Mouse (Mus musculus): ENCODE measurements around the gene Spo11. TPM values are rescaled to one million over a fixed set of nuclear protein-coding genes. Genes with fewer than 3 reads are reported as not detected.

Spo11 gene
- total RNA-seq, 2 experiments from 2014 or later: 0.41 to 0.73 TPM

DNA sequence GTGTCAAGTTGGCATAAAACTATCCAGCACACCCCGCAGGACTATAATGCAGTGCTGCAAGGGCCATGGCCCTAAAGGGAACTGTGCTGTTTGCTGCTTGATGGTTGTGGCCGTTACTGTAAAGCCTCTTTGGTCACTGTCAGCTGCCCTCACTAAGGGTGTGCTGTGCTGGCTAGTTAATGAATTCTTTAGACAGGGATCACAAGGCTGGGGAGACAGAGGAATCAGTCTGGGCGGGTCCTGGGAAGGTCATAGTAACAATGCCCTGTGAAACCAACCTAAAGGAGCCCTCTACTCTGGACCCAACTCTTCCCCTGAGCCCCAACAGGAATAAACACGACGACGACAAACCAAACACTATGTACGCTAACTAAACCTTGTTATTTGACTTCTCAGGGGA, 21.0 kb downstream of the Spo11 start:
- intact Hi-C loops (cut with DNase I): loop anchor here (2.0 kb wide), 1 partner anchor 82 kb away; no protein-coding TSS in a partner anchor
- DNase-seq (ENCODE audit: low spot score in 2 of 2): no peak

DNA sequence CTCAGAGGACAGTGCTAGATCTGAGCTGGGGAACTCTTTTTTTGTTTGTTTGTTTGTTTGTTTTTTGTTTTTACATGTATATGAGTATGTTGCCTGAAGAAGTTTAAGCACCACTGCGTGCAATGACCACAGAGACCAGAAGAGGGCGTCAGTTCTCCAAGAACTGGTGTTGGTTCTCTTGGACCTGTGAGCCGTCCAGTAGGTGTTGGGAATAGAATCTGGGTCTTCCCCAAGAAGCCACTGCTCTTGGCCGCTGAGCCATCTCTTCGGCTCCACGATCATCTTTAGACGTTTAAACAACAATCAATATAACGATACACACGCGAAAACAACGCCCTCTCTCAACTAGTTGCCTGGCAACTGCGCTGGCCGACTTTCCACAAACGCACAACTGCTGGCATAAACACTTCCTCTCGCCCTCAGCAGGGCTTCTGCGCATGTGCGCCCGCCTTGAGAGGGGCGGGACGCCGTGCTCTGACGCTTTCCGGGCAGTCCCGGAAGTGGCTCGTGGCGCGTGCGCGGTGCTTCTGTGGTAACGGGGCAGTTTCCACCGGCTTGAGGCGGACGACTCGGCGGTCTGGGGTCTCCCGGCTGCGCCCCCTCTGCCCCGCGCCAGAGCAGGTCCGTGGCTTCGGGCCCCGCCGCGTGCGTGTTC, 22.3 kb downstream of the Spo11 start, which contains the start of gene Rae1:
TSS of gene Rae1 (plus strand) at position 488 of the 655 bp plus-strand sequence.
- intact Hi-C loops (cut with DNase I): loop anchor here (1.0 to 2.0 kb wide), 3 partner anchors 22 to 90 kb away; no protein-coding TSS in a partner anchor
- DNase-seq (ENCODE audit: low spot score in 2 of 2): peak; percentile 98 to 99

DNA sequence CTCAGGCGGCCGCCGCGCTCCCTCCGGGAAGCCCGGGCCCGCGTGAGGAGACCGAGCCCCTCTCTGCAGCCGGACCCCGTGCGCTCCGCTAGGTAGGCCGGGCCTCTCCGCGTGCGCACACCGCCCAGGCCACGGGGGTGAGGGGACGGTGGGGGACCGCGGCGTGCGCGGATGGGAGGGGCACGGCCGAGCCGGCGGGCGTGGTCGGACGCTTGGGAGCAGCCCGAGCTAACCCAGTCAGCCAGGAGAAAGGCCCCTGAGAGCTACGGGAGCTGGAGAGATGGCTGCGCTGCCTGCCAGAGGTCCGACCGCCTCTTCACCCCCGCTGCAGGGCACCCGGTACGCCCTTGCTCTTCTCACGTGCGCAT, 22.8 kb downstream of the Spo11 start:
- intact Hi-C loops (cut with DNase I): loop anchor here (1.0 kb wide), 1 partner anchor 21 kb away; no protein-coding TSS in a partner anchor
- DNase-seq (ENCODE audit: low spot score in 2 of 2): no peak

DNA sequence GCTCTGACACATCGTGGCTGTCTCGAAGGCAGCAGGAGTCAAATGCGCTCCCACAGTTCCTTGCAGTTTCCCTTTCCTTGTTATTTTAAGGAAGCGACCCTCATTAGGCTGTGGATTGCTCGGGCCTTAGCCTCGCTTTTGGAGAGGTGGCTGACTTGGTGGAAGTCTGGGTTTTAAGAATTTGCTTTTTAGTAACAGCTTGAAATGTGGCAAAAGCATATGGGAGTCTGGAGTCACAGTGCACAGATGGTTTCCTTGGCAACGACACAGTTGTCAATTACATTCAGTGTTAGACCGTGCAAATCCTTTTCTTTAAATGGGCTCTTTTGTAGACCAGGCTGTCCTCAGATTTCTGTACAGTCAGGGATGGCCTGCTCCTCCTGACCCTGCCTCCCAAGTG, 23.4 kb downstream of the Spo11 start:
- DNase-seq (ENCODE audit: low spot score in 2 of 2): peak; percentile 38 to 72

DNA sequence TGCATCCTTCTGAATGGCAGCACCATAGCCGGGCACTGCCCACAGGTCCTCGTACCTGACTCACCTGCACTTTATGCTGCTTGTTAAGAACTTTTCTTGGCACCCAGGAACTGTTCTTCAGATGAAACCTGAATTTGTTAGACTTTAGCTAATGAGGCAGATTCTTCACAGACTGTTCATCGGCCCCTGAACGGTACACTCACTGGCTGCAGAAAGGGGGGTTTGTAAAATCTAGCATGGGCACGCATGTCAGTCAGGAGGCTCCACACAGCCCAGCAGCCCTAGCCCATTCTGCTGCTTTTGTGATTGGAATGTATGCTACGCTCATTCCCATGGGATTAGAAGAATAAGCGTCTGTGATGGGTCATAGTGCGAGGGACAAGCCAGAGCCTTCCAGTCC, 26.2 kb downstream of the Spo11 start:
- intact Hi-C loops (cut with DNase I): no loop called here
- DNase-seq (ENCODE audit: low spot score in 2 of 2): no peak

More for the DNA sequence above, 23.4 kb downstream of the Spo11 start:
- intact Hi-C loops (cut with DNase I): loop anchor here (1.0 kb wide), 1 partner anchor 20 kb away; no protein-coding TSS in a partner anchor

DNA sequence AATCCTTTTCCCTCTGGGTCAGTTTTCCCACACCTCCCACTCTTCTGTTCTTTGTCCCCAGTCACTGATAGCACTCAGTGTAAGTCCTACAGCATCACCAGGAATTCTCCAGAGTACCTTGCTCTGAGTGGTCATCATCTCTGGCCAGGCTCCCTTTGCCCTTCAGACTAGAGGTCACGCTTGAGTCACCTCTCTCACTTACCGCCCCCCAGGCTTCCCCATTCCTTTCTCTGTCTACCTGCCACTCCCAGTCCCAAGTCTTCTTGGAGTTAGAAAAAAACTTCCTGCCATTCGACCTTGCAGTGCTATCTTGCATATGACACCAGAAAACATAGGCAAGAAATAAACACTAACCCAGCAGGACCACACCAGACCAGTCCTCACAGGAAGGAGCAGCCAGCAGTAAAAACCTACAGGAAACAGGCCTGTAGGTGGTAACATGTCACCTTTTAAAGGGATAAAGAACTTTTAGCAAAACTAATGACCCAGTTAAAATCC, 32.8 kb downstream of the Spo11 start:
- DNase-seq (ENCODE audit: low spot score in 2 of 2): no peak
- intact Hi-C loops (cut with DNase I): no loop called here

DNA sequence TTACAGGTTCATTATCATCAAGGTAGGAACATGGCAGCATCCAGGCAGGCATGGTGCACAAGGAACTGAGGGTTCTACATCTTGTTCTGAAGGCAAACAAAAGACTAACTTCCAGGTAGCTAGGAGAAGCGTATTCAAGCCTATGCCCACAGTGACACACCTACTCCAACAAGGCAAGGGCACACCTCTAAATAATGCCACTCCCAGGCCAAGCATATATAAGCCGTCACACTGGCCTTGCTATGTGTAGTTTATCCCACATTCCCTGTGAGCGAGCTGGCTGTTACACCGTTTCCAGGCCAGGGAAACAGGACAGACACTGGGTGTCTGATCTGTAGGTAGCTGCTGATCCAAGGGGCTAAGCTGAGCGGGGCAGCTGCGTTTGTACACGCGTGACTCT, 33.9 kb downstream of the Spo11 start:
- intact Hi-C loops (cut with DNase I): no loop called here
- no peak for DNase-seq (ENCODE audit: low spot score in 2 of 2)

DNA sequence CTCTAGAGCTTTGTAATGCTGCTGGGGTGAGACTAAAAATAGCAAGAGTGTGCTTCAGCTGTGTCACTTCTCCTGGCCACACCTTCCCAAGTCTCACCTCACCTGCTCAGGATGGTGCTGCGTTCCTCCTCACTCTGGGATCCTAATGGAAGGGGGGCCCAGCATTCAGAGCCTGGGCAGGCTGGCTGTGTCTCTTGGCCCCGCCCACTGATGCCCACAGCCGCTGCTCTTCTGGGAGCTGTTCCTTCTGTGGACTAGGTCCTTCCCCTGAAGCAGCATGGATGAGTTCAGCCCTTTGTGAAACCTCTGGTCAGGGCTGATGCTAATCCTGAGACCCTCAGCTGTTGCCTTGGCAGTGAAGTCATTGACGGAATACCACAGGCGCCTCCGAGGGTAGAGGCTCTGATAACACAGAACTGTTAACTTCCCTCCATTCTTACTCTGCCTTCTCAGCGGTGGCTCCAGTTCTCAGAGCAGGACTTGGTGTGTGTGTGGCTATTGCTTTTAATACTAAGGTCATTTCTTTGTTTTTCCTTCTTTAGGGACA, 37.3 kb downstream of the Spo11 start:
- intact Hi-C loops (cut with DNase I): no loop called here
- no peak for DNase-seq (ENCODE audit: low spot score in 2 of 2)

DNA sequence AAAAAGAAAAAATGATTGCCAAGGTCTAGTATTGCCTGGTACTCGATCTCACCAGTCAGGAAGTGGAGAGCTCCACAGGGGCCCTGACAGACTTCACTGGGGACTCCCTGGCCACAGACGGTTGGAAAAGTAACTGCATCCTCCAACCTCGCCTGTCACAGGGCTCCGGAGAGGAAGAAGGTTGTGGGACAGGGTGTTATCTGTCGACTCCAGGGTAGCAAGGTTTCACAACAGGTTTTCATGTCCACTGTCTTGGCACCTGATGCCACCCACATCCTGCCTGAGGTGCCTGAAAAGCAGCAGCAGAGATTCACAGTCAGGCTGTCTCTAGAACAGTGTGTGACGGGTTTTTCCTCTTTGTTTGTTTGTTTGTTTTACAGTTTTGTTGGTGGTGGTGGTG, 40.4 kb downstream of the Spo11 start:
- intact Hi-C loops (cut with DNase I): no loop called here
- DNase-seq (ENCODE audit: low spot score in 2 of 2): no peak

DNA sequence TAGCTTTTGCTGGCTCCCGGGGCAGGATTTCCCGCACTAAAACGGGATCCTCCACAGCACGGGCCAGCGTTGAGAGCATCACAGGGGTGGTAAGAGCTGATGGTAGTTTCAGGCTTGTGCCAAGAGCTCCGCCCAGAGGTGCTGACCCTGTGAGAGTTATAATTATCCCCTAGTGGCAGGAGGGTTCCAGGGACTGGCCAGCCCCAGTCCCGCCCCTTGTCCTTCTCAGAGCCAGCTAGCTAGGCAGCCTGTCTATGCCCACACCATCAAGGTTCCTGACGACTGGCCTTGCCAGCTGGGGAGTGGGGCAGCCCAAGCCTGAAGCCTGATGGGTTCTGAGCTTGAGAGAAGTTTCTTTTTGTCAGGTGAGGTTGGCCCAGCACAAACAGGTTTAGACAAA, 41.1 kb downstream of the Spo11 start:
- DNase-seq (ENCODE audit: low spot score in 2 of 2): no peak
- intact Hi-C loops (cut with DNase I): no loop called here

DNA sequence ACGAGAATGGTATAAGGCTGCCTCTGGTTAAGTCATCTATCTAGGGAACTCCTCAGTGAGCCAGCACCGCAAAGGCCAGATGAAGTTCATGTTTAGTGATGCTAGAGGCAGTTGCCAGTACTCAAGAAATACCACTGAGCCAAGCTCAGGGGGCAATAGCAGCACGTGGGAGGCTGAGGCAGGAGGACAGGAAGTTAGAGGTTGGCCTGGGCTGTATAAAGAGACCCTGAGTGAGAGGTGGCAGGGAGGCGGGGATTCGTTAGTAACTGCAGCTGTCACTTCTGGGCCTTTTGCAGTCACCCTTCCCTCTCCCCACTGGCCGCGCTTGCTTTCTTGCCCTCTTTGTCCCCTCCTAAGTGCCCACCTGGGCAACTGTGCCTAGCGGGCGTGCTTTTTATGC, 41.8 kb downstream of the Spo11 start:
- intact Hi-C loops (cut with DNase I): no loop called here

DNA sequence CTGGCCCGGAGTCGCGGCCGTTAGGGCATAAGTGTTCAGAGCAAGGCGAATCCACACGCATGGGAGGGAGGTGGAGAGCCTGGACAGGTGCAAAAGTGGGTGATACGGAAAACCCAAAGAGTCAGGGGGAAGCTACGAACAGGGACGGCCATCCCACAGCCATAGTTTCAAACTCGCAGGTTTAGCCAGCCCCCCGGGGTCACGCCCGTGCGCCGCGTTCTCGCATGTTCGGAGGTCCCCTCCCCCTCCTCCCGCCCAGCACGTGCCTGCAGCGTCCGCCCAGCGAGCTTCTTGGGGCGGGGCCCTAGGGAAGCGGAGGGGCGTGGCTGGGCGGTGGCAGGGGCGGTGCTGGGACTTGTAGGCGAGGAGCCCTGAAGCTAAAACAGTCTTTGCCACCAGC, 42.3 kb downstream of the Spo11 start:
- DNase-seq (ENCODE audit: low spot score in 2 of 2): peak; percentile 80 to 81
- intact Hi-C loops (cut with DNase I): loop anchor here (10.0 kb wide), 1 partner anchor 65 kb away; no protein-coding TSS in a partner anchor

More for the DNA sequence above, 41.8 kb downstream of the Spo11 start:
- no peak for DNase-seq (ENCODE audit: low spot score in 2 of 2)

DNA sequence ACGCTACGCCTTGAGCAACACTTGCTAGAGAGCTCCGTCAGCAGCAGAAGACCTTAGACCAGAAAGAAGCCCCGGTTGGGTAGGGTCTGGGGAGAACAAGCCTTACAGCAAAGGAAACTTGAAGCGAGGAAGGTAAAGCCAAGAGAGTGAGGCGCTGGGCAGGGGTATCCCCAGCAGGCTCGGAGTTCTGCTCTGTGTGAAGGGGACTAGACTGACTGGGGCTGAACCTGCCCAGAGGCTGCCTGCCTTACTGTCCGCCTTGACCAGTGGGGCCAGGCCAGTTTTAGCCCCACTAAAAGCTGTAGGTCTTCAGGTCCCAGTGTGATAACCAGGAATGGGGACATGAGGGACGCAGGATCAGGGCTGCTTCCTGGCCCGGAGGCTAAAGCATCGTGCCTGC, 42.9 kb downstream of the Spo11 start, which contains the start of gene Rbm38:
TSS of gene Rbm38 (plus strand) at position 69 of the 400 bp plus-strand sequence.
- intact Hi-C loops (cut with DNase I): loop anchor here (10.0 kb wide), 1 partner anchor 64 kb away; no protein-coding TSS in a partner anchor
- no peak for DNase-seq (ENCODE audit: low spot score in 2 of 2)

DNA sequence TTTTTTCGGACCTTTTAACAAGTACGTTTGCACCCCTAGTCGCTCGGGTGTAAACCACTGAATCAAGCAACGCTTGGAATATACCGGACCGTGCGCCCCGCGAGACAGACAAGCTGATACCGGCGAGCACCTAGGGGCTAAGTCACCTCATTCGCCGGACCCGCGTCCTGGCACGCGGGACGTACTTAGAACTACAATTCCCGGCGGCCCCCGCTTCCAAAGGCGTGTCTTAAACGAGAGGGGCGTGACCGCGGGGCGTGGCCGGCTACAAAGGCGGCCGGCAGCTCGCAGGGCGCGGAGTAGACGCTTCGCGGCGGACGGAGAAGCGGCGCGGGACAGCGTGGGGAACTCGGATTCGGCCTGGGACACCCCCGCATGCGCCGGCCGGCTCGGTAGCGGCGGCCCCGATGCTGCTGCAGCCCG, 44.1 kb downstream of the Spo11 start:
- peak; percentile 93 to 94 for DNase-seq (ENCODE audit: low spot score in 2 of 2)
- intact Hi-C loops (cut with DNase I): loop anchor here (1.0 to 10.0 kb wide), 2 partner anchors 21 to 63 kb away; partner anchors contain the start of gene Rae1

DNA sequence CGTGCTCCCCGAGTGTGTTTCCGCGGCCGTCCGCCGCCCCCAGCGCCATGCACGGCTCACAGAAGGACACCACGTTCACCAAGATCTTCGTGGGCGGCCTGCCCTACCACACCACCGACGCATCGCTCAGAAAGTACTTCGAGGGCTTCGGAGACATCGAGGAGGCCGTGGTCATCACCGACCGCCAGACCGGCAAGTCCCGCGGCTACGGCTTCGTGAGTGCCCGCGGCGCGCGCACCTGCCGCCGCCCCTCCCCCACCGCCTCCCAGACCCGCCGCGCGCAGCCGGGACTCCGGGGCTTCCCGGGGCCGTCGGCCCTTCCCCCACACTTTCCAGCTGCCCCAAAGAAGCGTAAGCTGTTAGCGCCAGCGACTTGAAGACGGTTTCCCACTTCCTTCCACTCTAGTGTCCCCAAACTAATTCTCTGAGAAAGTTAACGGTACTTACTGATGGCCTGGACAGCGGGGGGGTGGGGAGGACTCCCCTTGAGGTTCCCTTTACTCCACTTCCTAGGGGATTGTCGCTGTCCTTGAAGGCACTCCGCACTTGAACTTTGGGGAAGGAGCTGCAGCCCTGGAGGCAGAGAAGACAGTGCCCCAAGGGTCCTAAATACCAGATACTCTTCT, 44.7 kb downstream of the Spo11 start:
- intact Hi-C loops (cut with DNase I): loop anchor here (10.0 kb wide), 1 partner anchor 63 kb away; no protein-coding TSS in a partner anchor
- DNase-seq (ENCODE audit: low spot score in 2 of 2): no peak

DNA sequence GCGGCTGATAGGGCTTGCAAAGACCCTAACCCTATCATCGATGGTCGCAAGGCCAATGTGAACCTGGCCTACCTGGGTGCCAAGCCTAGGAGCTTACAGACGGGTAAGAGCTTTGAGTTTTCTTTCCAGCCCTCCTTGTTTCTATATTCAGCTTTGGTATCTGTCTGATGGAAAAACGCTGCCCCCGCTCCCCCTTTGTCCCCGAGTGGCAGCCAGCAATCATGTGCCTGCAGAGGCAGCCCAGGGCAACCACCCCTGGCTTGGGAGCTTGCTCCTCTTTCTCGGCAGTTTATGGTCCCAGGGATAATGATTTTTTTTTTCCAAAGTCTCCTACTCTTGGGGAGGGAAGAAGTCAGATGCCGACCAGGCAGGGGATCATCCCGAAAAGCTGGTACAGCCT, 45.3 kb downstream of the Spo11 start:
- no peak for DNase-seq (ENCODE audit: low spot score in 2 of 2)
- intact Hi-C loops (cut with DNase I): loop anchor here (10.0 kb wide), 1 partner anchor 62 kb away; no protein-coding TSS in a partner anchor

DNA sequence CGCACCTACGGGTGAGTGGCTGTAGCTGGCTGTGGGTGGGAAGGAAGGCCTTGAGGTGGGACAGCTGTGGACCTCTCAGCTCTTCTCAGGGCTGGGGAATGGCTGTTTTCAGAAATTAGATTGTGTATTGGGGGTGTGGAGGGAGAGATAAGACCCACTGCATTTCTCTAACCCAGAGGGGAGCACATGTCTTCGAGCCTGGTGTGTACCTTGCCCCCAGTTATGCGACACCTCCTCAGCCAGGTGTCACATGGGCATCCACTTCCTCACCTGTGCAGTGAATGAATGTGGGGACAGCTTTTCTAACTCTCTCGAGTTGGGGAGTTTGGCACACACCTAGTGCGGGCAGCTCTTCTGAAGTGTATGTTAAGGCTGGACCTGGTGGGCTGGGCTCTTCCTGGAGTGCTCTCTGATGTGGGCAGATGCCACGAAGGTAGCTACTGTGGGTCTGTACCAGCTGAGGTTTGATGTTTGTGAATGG, 45.9 kb downstream of the Spo11 start:
- DNase-seq (ENCODE audit: low spot score in 2 of 2): no peak
- intact Hi-C loops (cut with DNase I): loop anchor here (10.0 kb wide), 1 partner anchor 61 kb away; no protein-coding TSS in a partner anchor

DNA sequence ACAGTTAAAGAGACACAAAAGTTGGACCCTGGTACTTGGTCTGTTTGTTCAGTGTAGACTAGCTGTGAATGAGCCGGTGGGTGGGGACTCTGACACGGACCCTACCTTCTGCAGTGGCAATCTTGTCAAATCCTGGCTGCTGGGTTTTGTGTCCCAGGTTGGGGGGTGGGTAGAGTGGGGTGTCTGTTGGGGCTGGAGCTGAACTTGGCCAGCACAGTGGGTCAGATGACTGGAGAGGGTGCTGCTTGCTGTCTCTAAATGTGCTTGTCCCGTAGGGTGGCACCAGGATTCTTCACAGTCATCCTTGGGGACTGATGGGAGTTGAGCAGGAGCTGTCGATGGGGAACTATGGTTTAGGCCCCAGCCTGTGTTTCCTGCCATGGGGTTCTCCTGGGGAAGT, 46.5 kb downstream of the Spo11 start:
- no peak for DNase-seq (ENCODE audit: low spot score in 2 of 2)
- intact Hi-C loops (cut with DNase I): loop anchor here (10.0 kb wide), 1 partner anchor 61 kb away; no protein-coding TSS in a partner anchor

DNA sequence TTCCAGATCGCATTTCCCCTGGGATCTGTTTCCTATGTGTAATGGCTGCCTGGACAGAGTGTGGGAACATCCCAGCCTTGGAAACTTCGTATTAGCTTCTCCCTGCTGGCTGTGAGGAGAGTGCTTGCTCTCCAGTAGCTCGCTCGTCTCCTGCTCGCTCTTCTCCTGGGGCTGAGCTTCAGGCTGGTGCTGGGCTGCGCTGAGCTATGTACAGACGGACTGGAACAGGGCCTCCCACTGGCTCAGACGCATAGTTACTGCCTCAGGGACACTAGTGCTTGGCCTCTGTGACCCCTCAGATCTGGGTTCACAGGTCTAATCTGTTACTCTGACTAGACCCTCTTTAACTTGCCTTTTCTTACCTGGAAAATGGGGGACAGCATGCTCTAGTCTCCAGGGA, 46.9 kb downstream of the Spo11 start:
- intact Hi-C loops (cut with DNase I): loop anchor here (10.0 kb wide), 1 partner anchor 60 kb away; no protein-coding TSS in a partner anchor

DNA sequence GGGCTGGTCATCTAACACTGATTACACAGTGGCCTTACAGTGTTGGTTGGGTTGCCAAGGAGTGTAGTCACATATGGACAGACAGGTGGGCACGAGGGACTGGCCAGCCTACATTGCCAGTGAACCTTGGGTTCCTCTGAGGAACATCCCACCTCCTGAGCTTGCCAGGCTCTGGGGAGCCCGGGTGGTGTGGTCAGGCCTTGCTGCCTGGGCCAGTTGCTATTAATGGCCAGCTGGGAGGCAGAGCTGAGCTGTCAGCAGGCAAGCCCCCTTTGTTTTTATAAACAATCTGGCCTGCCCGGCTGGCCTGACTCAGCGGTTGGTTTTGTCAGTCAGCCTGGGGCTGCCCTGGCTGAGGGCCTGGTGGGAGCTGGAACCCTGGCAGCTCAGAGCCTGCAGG, 47.4 kb downstream of the Spo11 start:
- intact Hi-C loops (cut with DNase I): loop anchor here (10.0 kb wide), 1 partner anchor 60 kb away; no protein-coding TSS in a partner anchor
- DNase-seq (ENCODE audit: low spot score in 2 of 2): peak in 1 of 2 experiments; percentile 19

More for the DNA sequence above, 46.9 kb downstream of the Spo11 start:
- DNase-seq (ENCODE audit: low spot score in 2 of 2): no peak
